Mouse (Mus musculus) frontal cortex, postnatal 14 days (tissue): ENCODE results near the gene Tnrc6b.

Source experiments
- DNase-seq, 2 experiments: peaks; one replicate each; pipeline ENCODE4 v3.0.0; 2022; ENCODE audit warnings: low spot score in 2 of 2

Tnrc6b gene

GRCm38 (mm10) chr15:80739972-80740371, 28.9 kb downstream of the Tnrc6b start:
- no peak for DNase-seq

- DNase-seq, result no peak
Observed at GRCm38 (mm10) chr15:80741836-80742235, 30.7 kb downstream of the Tnrc6b start.

GRCm38 (mm10) chr15:80742991-80743474, 31.9 kb downstream of the Tnrc6b start:
- no peak for DNase-seq

GRCm38 (mm10) chr15:80743606-80744005, 32.5 kb downstream of the Tnrc6b start:
- DNase-seq, result no peak

- DNase-seq, result no peak
Observed at GRCm38 (mm10) chr15:80744667-80745422, 33.7 kb downstream of the Tnrc6b start.

- no peak for DNase-seq
Observed at GRCm38 (mm10) chr15:80748979-80749378, 37.9 kb downstream of the Tnrc6b start.

GRCm38 (mm10) chr15:80753351-80753750, 42.2 kb downstream of the Tnrc6b start:
- DNase-seq, result no peak

GRCm38 (mm10) chr15:80754103-80754502, 43.0 kb downstream of the Tnrc6b start:
- no peak for DNase-seq

GRCm38 (mm10) chr15:80759451-80759850, 48.3 kb downstream of the Tnrc6b start:
- no peak for DNase-seq

GRCm38 (mm10) chr15:80760504-80760903, 49.4 kb downstream of the Tnrc6b start:
- DNase-seq, result no peak

- DNase-seq, result no peak
Observed at GRCm38 (mm10) chr15:80760935-80761334, 49.8 kb downstream of the Tnrc6b start.

- DNase-seq, result no peak
Observed at GRCm38 (mm10) chr15:80762621-80763020, 51.5 kb downstream of the Tnrc6b start.

GRCm38 (mm10) chr15:80764666-80765065, 53.6 kb downstream of the Tnrc6b start:
- no peak for DNase-seq

GRCm38 (mm10) chr15:80765381-80765780, 54.3 kb downstream of the Tnrc6b start:
- no peak for DNase-seq

GRCm38 (mm10) chr15:80768216-80768615, 57.1 kb downstream of the Tnrc6b start:
- no peak for DNase-seq

GRCm38 (mm10) chr15:80771926-80772441, 60.9 kb downstream of the Tnrc6b start:
- DNase-seq, result no peak

- DNase-seq, result no peak
Observed at GRCm38 (mm10) chr15:80774666-80775065, 63.6 kb downstream of the Tnrc6b start.

- no peak for DNase-seq
Observed at GRCm38 (mm10) chr15:80779006-80779405, 67.9 kb downstream of the Tnrc6b start.

GRCm38 (mm10) chr15:80780154-80780751, 69.1 kb downstream of the Tnrc6b start:
- DNase-seq, result no peak

GRCm38 (mm10) chr15:80781218-80781806, 70.2 kb downstream of the Tnrc6b start:
- DNase-seq, result no peak

GRCm38 (mm10) chr15:80784553-80784971, 73.4 kb downstream of the Tnrc6b start:
- DNase-seq, result no peak

GRCm38 (mm10) chr15:80785699-80786098, 74.6 kb downstream of the Tnrc6b start:
- no peak for DNase-seq

GRCm38 (mm10) chr15:80787746-80788145, 76.6 kb downstream of the Tnrc6b start:
- DNase-seq, result no peak
